Mouse (Mus musculus) forebrain, embryonic 15.5 days (tissue): ENCODE data around the gene Mamdc2. TPM values are rescaled to one million over a fixed set of nuclear protein-coding genes. Genes with fewer than 3 reads are reported as not detected.

Experiments used
- ATAC-seq: fragments of 200-750 bp; cut with Nextera tagmentation; replicated peaks from 2 replicates; pipeline ENCODE4 v1.8.0; 2017; ENCODE audit warnings: mild to moderate bottlenecking, moderate TSS enrichment, moderate library complexity
- H3K27ac ChIP-seq: fragments of 300-500 bp; sonication (generic); replicated peaks from 2 replicates; pipeline ENCODE4 v1.5.1; 2015; ENCODE audit warnings: mild to moderate bottlenecking, inconsistent platforms
- H3K27me3 ChIP-seq: fragments of 300-500 bp; sonication (generic); 2 replicates; pipeline ENCODE4 v1.6.1; 2015; ENCODE audit warnings: inconsistent platforms
- H3K36me3 ChIP-seq: fragments of 300-500 bp; sonication (generic); 2 replicates; pipeline ENCODE4 v1.6.1; 2015; ENCODE audit warnings: mild to moderate bottlenecking, inconsistent platforms
- H3K4me1 ChIP-seq: fragments of 300-500 bp; sonication (generic); 2 replicates; pipeline ENCODE4 v1.6.1; 2015; ENCODE audit warnings: inconsistent platforms
- H3K4me2 ChIP-seq: fragments of 300-500 bp; sonication (generic); replicated peaks from 2 replicates; pipeline ENCODE4 v1.6.1; 2015; ENCODE audit warnings: mild to moderate bottlenecking, inconsistent platforms
- H3K4me3 ChIP-seq: fragments of 300-500 bp; sonication (generic); 2 replicates; pipeline ENCODE4 v1.5.1; 2015; ENCODE audit warnings: mild to moderate bottlenecking, inconsistent platforms
- H3K9ac ChIP-seq: fragments of 300-500 bp; sonication (generic); replicated peaks from 2 replicates; pipeline ENCODE4 v1.6.1; 2015; ENCODE audit warnings: mild to moderate bottlenecking, inconsistent platforms
- H3K9me3 ChIP-seq: fragments of 300-500 bp; sonication (generic); 2 replicates; pipeline ENCODE4 v1.6.1; 2016; ENCODE audit warnings: inconsistent platforms
- WGBS: fragments of 180-500 bp; shearing (Covaris S2); methylation state at CpG from one replicate; pipeline ENCODE4 v1.1.7; 2015; ENCODE audit warnings: mixed read lengths; 5-methylcytosine and 5-hydroxymethylcytosine counted together
- polyA plus RNA-seq: library from polyadenylated mRNA; unstranded; fragments of >200 nt; fragmentation: Nextera tagmentation; extraction: Ambion mirVana; gene quantifications from 2 replicates; pipeline ENCODE4 v1.2.1, GENCODE M21; 2015

Mamdc2 gene
- polyA plus RNA-seq, 1 experiment from 2014 or later, result 1.2 TPM

DNA sequence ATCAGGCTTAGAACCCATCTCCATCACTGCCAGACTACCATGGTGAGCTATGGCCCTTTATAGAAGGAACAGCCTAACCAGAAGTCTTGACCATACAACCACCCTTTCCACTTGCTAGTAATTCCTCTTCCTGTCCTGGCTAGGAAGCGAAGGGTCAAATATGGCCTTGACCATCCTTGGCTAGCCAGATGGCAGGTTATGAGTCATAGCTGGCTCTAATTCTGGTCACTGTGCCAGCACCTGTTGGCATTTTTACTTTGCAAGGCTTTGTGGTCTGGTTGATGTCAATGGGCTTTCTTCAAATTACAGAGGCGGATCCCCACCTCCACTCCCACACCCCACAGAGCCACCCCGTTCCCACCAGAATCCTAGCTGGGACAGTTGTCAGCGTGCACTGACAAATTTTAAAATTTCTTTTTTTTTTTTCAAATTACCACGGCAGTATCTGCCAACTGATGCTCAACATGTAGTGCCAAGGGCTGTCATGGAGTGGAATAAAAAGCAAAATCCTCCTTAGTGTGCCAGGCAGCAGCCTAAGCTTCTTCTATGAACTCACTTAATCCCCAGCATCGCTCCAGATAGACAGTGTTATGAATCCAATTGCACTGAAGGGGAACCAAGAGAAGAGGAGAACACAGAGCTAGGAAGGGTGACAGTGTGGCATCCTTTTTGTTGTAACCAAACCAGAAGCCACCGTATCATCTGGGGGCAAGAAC, 73.1 kb downstream of the Mamdc2 start:
- ATAC-seq, result no peak; the same call in 1 of the 2 replicates
- H3K27me3 ChIP-seq, result no peaks in the 10 kb centered on the region
- WGBS, result 77% methylated on average over 7 of the region's 7 CpGs

DNA sequence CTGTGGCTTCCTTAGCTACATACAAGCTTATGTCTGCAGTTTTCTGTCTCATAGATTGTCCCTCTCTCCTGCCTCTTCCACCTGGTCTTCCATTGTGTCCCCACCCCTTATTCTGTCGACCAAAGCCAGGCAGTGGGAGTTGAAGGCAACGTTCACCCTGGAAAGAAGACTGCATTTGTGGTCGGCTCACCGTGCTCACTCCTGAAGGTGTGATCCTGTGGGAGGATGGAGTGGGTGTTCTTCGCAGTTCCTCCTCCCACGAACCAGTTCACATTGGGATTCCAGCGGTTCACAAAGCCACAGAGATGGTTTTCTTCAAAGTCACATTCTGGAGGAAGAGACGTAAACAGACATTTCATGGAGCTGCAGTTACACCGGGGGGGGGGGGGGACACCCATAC, 74.5 kb downstream of the Mamdc2 start:
- H3K27ac ChIP-seq, result no peak overlapping the region
- peaks cover 6% of the 10 kb centered on the region; the same call in 1 of the 2 replicates for H3K4me1 ChIP-seq
- no peak for ATAC-seq

More for the DNA sequence above, 73.1 kb downstream of the Mamdc2 start:
- Histone ChIP-seq H3K4me2 (no peak overlapping the region), H3K36me3 (no peaks in the 10 kb centered on the region), H3K4me1 (peaks cover 6% of the 10 kb centered on the region; the same call in 1 of the 2 replicates), H3K4me3 (no peak overlapping the region), H3K27ac (0 out of 2 replicates have a peak overlapping the region, but pooled peaks have one; percentile 40), H3K9me3 (no peaks in the 10 kb centered on the region), H3K9ac (no peak overlapping the region)

DNA sequence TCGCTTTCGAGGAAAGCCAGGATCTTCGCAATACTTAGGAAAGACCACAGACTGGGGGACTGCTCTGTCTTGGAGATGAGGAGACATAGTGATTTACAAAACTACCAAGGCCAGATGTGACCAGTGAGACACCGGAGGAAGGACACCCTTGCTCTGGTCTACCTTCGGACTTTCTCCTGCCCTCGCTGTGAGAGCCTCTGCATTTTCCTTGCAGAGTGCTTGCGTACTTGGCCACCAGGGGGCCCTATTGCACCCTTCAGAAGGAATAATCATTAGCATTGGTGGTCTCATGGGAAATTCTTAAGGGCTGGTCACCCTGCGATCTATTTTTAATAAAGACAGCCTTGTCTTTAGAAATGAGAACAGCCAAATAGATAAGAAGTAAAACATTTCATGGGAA, 75.0 kb downstream of the Mamdc2 start:
- Histone ChIP-seq H3K4me3 (no peak overlapping the region), H3K4me1 (peaks cover 6% of the 10 kb centered on the region; the same call in 1 of the 2 replicates), H3K4me2 (no peak overlapping the region), H3K27me3 (no peaks in the 10 kb centered on the region), H3K9ac (no peak overlapping the region), H3K27ac (no peak overlapping the region), H3K9me3 (no peaks in the 10 kb centered on the region), H3K36me3 (no peaks in the 10 kb centered on the region)
- peak; percentile 64; the same call in 1 of the 2 replicates for ATAC-seq
- WGBS, result 50% methylated on average over 8 of the region's 8 CpGs

More for the DNA sequence above, 74.5 kb downstream of the Mamdc2 start:
- no peak overlapping the region for H3K4me2 ChIP-seq
- H3K27me3 ChIP-seq, result no peaks in the 10 kb centered on the region
- H3K9ac ChIP-seq, result no peak overlapping the region
- H3K9me3 ChIP-seq, result no peaks in the 10 kb centered on the region
- WGBS, result 74% methylated on average over 9 of the region's 9 CpGs
- no peaks in the 10 kb centered on the region for H3K36me3 ChIP-seq
- H3K4me3 ChIP-seq, result no peak overlapping the region

- H3K4me2 ChIP-seq, result no peak overlapping the region
These were observed 79.0 kb downstream of the Mamdc2 start for GRCm38 (mm10) chr19:23369275-23369674.

DNA sequence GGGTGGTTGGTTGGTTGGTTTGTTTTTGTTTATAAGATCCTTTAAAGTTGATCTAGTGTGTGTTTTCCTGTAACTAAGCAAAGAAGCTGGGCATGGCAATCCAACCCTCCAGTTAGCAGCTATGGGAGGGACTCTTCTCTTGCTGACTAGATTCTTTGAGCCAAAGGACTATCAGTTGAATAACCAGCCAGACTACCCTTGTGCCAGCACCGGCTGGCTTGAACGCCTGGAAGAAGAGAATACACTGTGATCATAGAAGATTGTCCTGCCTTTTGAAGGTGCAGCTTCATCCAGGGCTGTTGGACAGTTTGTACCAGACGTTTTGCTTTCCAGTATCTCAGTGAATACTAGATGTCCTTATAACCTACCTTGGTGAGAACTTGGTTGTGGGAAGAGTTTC, 86.2 kb downstream of the Mamdc2 start:
- no peak for ATAC-seq
- Histone ChIP-seq H3K4me1 (peaks cover 5% of the 10 kb centered on the region; the same call in 1 of the 2 replicates), H3K27ac (no peak overlapping the region), H3K9ac (no peak overlapping the region), H3K9me3 (no peaks in the 10 kb centered on the region), H3K27me3 (no peaks in the 10 kb centered on the region), H3K36me3 (no peaks in the 10 kb centered on the region), H3K4me2 (no peak overlapping the region), H3K4me3 (no peak overlapping the region)
- WGBS, result 80% methylated on average over 3 of the region's 3 CpGs

More at GRCm38 (mm10) chr19:23369275-23369674, 79.0 kb downstream of the Mamdc2 start:
- H3K36me3 ChIP-seq, result no peaks in the 10 kb centered on the region
- no peak overlapping the region for H3K9ac ChIP-seq
- no peak overlapping the region for H3K4me3 ChIP-seq
- ATAC-seq, result no peak
- H3K9me3 ChIP-seq, result no peaks in the 10 kb centered on the region
- no peaks in the 10 kb centered on the region for H3K27me3 ChIP-seq
- no peak overlapping the region for H3K27ac ChIP-seq
- 88% methylated on average over 4 of the region's 4 CpGs for WGBS
- no peaks in the 10 kb centered on the region for H3K4me1 ChIP-seq

DNA sequence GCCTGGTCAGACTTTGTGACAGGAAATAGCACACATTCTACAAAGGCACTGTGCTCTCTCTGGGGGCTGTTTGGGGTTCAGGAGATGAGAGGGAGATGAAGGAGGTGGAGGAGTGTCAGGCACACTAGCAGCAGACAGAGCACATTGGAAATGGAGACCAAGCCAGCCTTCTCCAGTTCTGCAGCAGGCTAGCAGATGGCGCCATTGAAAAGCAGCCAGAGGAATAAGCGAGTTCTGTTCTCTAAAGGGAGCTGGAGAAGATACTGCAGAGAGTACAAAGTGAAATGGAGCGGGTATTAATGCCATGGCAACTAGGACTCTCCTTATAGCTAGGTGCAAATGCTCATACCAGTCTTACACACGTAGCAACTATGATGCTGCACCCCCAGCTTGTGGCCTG, 87.1 kb downstream of the Mamdc2 start:
- no peaks in the 10 kb centered on the region for H3K27me3 ChIP-seq
- no peak overlapping the region for H3K4me2 ChIP-seq
- H3K4me1 ChIP-seq, result peaks cover 5% of the 10 kb centered on the region; the same call in 1 of the 2 replicates
- ATAC-seq, result peak; percentile 88
- no peaks in the 10 kb centered on the region for H3K9me3 ChIP-seq
- H3K36me3 ChIP-seq, result no peaks in the 10 kb centered on the region
- WGBS, result 61% methylated on average over 4 of the region's 4 CpGs
- H3K27ac ChIP-seq, result peak overlapping the region; percentile 76
- no peak overlapping the region for H3K9ac ChIP-seq
- no peak overlapping the region for H3K4me3 ChIP-seq

DNA sequence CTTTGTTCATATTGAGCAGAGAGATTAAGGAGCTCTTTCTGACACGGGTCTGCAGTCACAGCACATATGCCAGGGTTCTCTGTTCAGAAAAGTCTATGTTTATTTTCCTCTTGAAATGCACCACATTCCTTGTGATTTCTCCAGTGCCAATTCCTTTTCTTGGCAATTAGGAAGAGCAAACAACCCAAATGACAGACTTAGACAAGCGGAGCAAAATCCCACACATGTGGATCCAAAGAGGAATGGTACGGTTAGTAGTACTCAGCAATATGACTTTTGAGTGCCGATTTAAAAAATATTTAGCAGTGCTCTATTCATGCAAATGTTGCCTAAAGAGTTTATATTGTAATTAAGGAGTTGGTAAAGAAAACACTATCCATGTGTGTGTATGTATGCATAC, 87.7 kb downstream of the Mamdc2 start:
- Histone ChIP-seq H3K27me3 (no peaks in the 10 kb centered on the region), H3K27ac (peak overlapping the region; percentile 76), H3K36me3 (no peaks in the 10 kb centered on the region), H3K4me3 (no peak overlapping the region), H3K9me3 (no peaks in the 10 kb centered on the region), H3K4me1 (peaks cover 5% of the 10 kb centered on the region; the same call in 1 of the 2 replicates), H3K4me2 (no peak overlapping the region), H3K9ac (no peak overlapping the region)
- 71% methylated on average over 4 of the region's 4 CpGs for WGBS
- peak; percentile 64 for ATAC-seq

- H3K4me3 ChIP-seq, result no peak overlapping the region
- no peak overlapping the region for H3K9ac ChIP-seq
- no peaks in the 10 kb centered on the region for H3K36me3 ChIP-seq
- WGBS, result 87% methylated on average over 5 of the region's 5 CpGs
- ATAC-seq, result no peak
- no peak overlapping the region for H3K27ac ChIP-seq
- no peak overlapping the region for H3K4me2 ChIP-seq
- no peaks in the 10 kb centered on the region for H3K9me3 ChIP-seq
- H3K4me1 ChIP-seq, result peaks cover 10% of the 10 kb centered on the region
- H3K27me3 ChIP-seq, result no peaks in the 10 kb centered on the region
These were observed 91.0 kb downstream of the Mamdc2 start for GRCm38 (mm10) chr19:23357253-23357652.

GRCm38 (mm10) chr19:23354738-23355137, 93.5 kb downstream of the Mamdc2 start:
- Histone ChIP-seq H3K27ac (no peak overlapping the region), H3K9ac (no peak overlapping the region), H3K4me3 (no peak overlapping the region), H3K36me3 (no peaks in the 10 kb centered on the region), H3K27me3 (no peaks in the 10 kb centered on the region), H3K9me3 (no peaks in the 10 kb centered on the region), H3K4me2 (no peak overlapping the region), H3K4me1 (peaks cover 5% of the 10 kb centered on the region)
- ATAC-seq, result no peak
- WGBS, result 90% methylated on average over 6 of the region's 6 CpGs

GRCm38 (mm10) chr19:23353881-23354401, 94.3 kb downstream of the Mamdc2 start:
- H3K4me2 ChIP-seq, result no peak overlapping the region
- H3K27me3 ChIP-seq, result no peaks in the 10 kb centered on the region
- H3K4me1 ChIP-seq, result peaks cover 5% of the 10 kb centered on the region
- H3K9ac ChIP-seq, result no peak overlapping the region
- 68% methylated on average over 9 of the region's 9 CpGs for WGBS
- ATAC-seq, result no peak
- H3K4me3 ChIP-seq, result no peak overlapping the region
- no peaks in the 10 kb centered on the region for H3K36me3 ChIP-seq
- H3K9me3 ChIP-seq, result no peaks in the 10 kb centered on the region
- no peak overlapping the region for H3K27ac ChIP-seq

- Histone ChIP-seq H3K9ac (no peak overlapping the region), H3K27me3 (no peaks in the 10 kb centered on the region), H3K36me3 (no peaks in the 10 kb centered on the region), H3K4me3 (no peak overlapping the region), H3K4me2 (no peak overlapping the region), H3K4me1 (peaks cover 5% of the 10 kb centered on the region), H3K9me3 (no peaks in the 10 kb centered on the region), H3K27ac (no peak overlapping the region)
- 74% methylated on average over 8 of the region's 8 CpGs for WGBS
- ATAC-seq, result no peak
These were observed 95.1 kb downstream of the Mamdc2 start for GRCm38 (mm10) chr19:23353161-23353560.

- H3K4me1 ChIP-seq, result peaks cover 5% of the 10 kb centered on the region
- H3K4me3 ChIP-seq, result no peak overlapping the region
- H3K9ac ChIP-seq, result no peak overlapping the region
- whole genome bisulfite sequencing, result 94% methylated on average over 13 of the region's 13 CpGs
- H3K27me3 ChIP-seq, result no peaks in the 10 kb centered on the region
- no peak overlapping the region for H3K27ac ChIP-seq
- no peaks in the 10 kb centered on the region for H3K9me3 ChIP-seq
- H3K36me3 ChIP-seq, result no peaks in the 10 kb centered on the region
- ATAC-seq, result no peak
- no peak overlapping the region for H3K4me2 ChIP-seq
These were observed 96.3 kb downstream of the Mamdc2 start for GRCm38 (mm10) chr19:23351808-23352491.
